Mouse (Mus musculus) kidney, embryonic 15.5 days (tissue): ENCODE measurements around the gene Npc2. TPM values are rescaled to one million over a fixed set of nuclear protein-coding genes. Genes with fewer than 3 reads are reported as not detected.

Source experiments
- ATAC-seq: fragments of 200-750 bp; cut with Nextera tagmentation; replicated peaks from 2 replicates; pipeline ENCODE4 v1.8.0; 2017; ENCODE audit warnings: moderate TSS enrichment; ENCODE audit not compliant: low FRiP score
- H3K27ac ChIP-seq: fragments of 300-500 bp; sonication (generic); 2 replicates; pipeline ENCODE4 v1.5.1; 2015; ENCODE audit warnings: mild to moderate bottlenecking, inconsistent platforms
- H3K27me3 ChIP-seq: fragments of 300-500 bp; sonication (generic); 2 replicates; pipeline ENCODE4 v1.6.1; 2015; ENCODE audit warnings: inconsistent platforms
- H3K36me3 ChIP-seq: fragments of 300-500 bp; sonication (generic); 2 replicates; pipeline ENCODE4 v1.6.1; 2015; ENCODE audit warnings: inconsistent platforms
- H3K4me1 ChIP-seq: fragments of 300-500 bp; sonication (generic); 2 replicates; pipeline ENCODE4 v1.6.1; 2015; ENCODE audit warnings: inconsistent platforms
- H3K4me2 ChIP-seq: fragments of 300-500 bp; sonication (generic); 2 replicates; pipeline ENCODE4 v1.6.1; 2015; ENCODE audit warnings: moderate library complexity, mild to moderate bottlenecking, inconsistent platforms
- H3K4me3 ChIP-seq: fragments of 300-500 bp; sonication (generic); replicated peaks from 2 replicates; pipeline ENCODE4 v1.5.1; 2015; ENCODE audit warnings: mild to moderate bottlenecking, inconsistent platforms
- H3K9ac ChIP-seq: fragments of 300-500 bp; sonication (generic); 2 replicates; pipeline ENCODE4 v1.6.1; 2015; ENCODE audit warnings: mild to moderate bottlenecking, inconsistent platforms
- H3K9me3 ChIP-seq: fragments of 300-500 bp; sonication (generic); replicated peaks from 2 replicates; pipeline ENCODE4 v1.6.1; 2016; ENCODE audit warnings: inconsistent platforms
- WGBS: fragments of 180-500 bp; shearing (Covaris S2); methylation state at CpG from one replicate; pipeline ENCODE4 v1.1.7; 2015; ENCODE audit warnings: mixed read lengths; 5-methylcytosine and 5-hydroxymethylcytosine counted together
- polyA plus RNA-seq: library from polyadenylated mRNA; unstranded; fragments of >200 nt; fragmentation: Nextera tagmentation; extraction: Ambion mirVana; gene quantifications from 2 replicates; pipeline ENCODE4 v1.2.1, GENCODE M21; 2015

Npc2 gene
- polyA plus RNA-seq, 1 experiment from 2014 or later: 62.6 TPM

- H3K4me2 ChIP-seq: no peak overlapping the region
- H3K9me3 ChIP-seq: no peaks in the 10 kb centered on the region
- ATAC-seq: no peak
- no peak overlapping the region for H3K9ac ChIP-seq
- peaks cover 24% of the 10 kb centered on the region; the same call in 1 of the 2 replicates for H3K27me3 ChIP-seq
- no peak overlapping the region for H3K27ac ChIP-seq
- 61% methylated on average over 16 of the region's 16 CpGs for WGBS
- peaks cover 42% of the 10 kb centered on the region for H3K36me3 ChIP-seq
- H3K4me1 ChIP-seq: 0 out of 2 replicates have a peak, but pooled peaks cover 4% of the 10 kb centered on the region
- H3K4me3 ChIP-seq: no peak overlapping the region
Measured at GRCm38 (mm10) chr12:84755008-84755695, 17.8 kb downstream of the Npc2 start.

GRCm38 (mm10) chr12:84752131-84752977 is 20.6 kb downstream of the Npc2 start:
- H3K27ac ChIP-seq: no peak overlapping the region
- no peak overlapping the region for H3K9ac ChIP-seq
- no peak overlapping the region for H3K4me2 ChIP-seq
- no peak for ATAC-seq
- peaks cover 17% of the 10 kb centered on the region for H3K36me3 ChIP-seq
- peaks cover 39% of the 10 kb centered on the region for H3K27me3 ChIP-seq
- H3K4me3 ChIP-seq: no peak overlapping the region
- WGBS: 38% methylated on average over 14 of the region's 14 CpGs
- H3K9me3 ChIP-seq: no peaks in the 10 kb centered on the region
- H3K4me1 ChIP-seq: 0 out of 2 replicates have a peak, but pooled peaks cover 4% of the 10 kb centered on the region

GRCm38 (mm10) chr12:84750661-84751060 is 22.3 kb downstream of the Npc2 start:
- WGBS: 33% methylated on average over 14 of the region's 14 CpGs
- no peak overlapping the region for H3K27ac ChIP-seq
- H3K4me3 ChIP-seq: no peak overlapping the region
- peaks cover 10% of the 10 kb centered on the region; the same call in 1 of the 2 replicates for H3K4me1 ChIP-seq
- H3K4me2 ChIP-seq: no peak overlapping the region
- ATAC-seq: no peak
- H3K9ac ChIP-seq: no peak overlapping the region
- no peaks in the 10 kb centered on the region for H3K9me3 ChIP-seq
- peaks cover 3% of the 10 kb centered on the region; the same call in 1 of the 2 replicates for H3K36me3 ChIP-seq
- peaks cover 50% of the 10 kb centered on the region for H3K27me3 ChIP-seq

- 59% methylated on average over 3 of the region's 3 CpGs for WGBS
- H3K4me2 ChIP-seq: no peak overlapping the region
Measured at GRCm38 (mm10) chr12:84748134-84748533, 24.8 kb downstream of the Npc2 start.

GRCm38 (mm10) chr12:84745700-84746099 is 27.3 kb downstream of the Npc2 start:
- Histone ChIP-seq H3K4me3 (no peak overlapping the region), H3K9me3 (no peaks in the 10 kb centered on the region), H3K4me2 (no peak overlapping the region), H3K36me3 (no peaks in the 10 kb centered on the region), H3K4me1 (peaks cover 8% of the 10 kb centered on the region; the same call in 1 of the 2 replicates), H3K27ac (no peak overlapping the region), H3K27me3 (peaks cover 39% of the 10 kb centered on the region), H3K9ac (no peak overlapping the region)
- WGBS: 73% methylated on average over 4 of the region's 4 CpGs
- no peak for ATAC-seq

More at GRCm38 (mm10) chr12:84748134-84748533, 24.8 kb downstream of the Npc2 start:
- H3K4me3 ChIP-seq: no peak overlapping the region
- peaks cover 56% of the 10 kb centered on the region for H3K27me3 ChIP-seq
- H3K9me3 ChIP-seq: no peaks in the 10 kb centered on the region
- no peak overlapping the region for H3K27ac ChIP-seq
- H3K36me3 ChIP-seq: no peaks in the 10 kb centered on the region
- ATAC-seq: no peak
- H3K9ac ChIP-seq: no peak overlapping the region
- H3K4me1 ChIP-seq: peaks cover 10% of the 10 kb centered on the region; the same call in 1 of the 2 replicates

DNA sequence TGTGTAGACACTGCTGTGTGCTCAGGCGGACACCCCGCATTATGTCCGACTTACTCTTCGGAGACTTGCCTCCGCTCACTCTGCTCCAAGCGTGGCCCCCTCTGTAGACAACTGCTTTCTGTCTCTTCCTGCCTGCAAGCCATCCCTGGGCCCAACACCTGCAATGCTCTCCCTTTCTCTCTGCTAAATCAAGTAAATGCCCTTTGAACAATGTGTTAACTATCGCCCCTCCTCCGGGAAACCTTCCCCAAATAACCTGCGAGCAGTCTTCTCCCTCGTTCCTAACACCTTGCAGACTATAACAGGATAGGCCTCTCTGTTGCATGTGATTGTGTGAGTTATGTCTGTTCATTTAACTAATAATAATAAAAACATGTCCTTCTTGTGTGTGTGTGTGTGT is 29.5 kb downstream of the Npc2 start:
- WGBS: 80% methylated on average over 10 of the region's 10 CpGs
- Histone ChIP-seq H3K9ac (no peak overlapping the region), H3K4me3 (no peak overlapping the region), H3K27me3 (peaks cover 23% of the 10 kb centered on the region), H3K9me3 (no peaks in the 10 kb centered on the region), H3K27ac (no peak overlapping the region), H3K4me1 (peaks cover 6% of the 10 kb centered on the region; the same call in 1 of the 2 replicates), H3K36me3 (no peaks in the 10 kb centered on the region), H3K4me2 (no peak overlapping the region)
- no peak for ATAC-seq

GRCm38 (mm10) chr12:84733366-84733765 is 39.6 kb downstream of the Npc2 start:
- Histone ChIP-seq H3K4me2 (no peak overlapping the region), H3K9ac (no peak overlapping the region), H3K36me3 (no peaks in the 10 kb centered on the region), H3K27ac (no peak overlapping the region), H3K27me3 (peaks cover 63% of the 10 kb centered on the region), H3K4me1 (no peaks in the 10 kb centered on the region), H3K9me3 (no peaks in the 10 kb centered on the region), H3K4me3 (no peak overlapping the region)
- no peak for ATAC-seq
- 72% methylated on average over 13 of the region's 13 CpGs for WGBS

DNA sequence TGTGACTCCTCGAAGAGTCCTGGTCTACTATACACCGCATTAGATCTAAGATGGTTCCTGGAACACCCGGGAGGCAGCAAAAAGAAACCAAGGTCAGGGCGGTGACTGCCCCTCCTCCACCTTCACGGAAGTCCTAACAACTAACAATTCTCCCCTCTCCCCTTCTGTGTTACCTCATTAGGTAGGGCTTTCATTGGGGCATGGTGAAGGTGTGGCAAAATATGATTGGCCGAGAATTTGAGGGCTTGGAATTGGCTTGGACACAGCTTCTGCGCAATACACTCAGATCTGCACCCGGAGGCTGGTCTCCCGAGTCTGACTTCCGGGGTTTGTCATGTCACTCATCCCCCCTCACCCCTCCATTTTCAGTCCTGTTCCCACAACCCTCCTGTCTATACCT is 44.5 kb downstream of the Npc2 start:
- H3K27me3 ChIP-seq: peaks cover 63% of the 10 kb centered on the region
- WGBS: 87% methylated on average over 10 of the region's 10 CpGs

GRCm38 (mm10) chr12:84727434-84727833 is 45.5 kb downstream of the Npc2 start:
- H3K4me3 ChIP-seq: no peak overlapping the region
- no peak overlapping the region for H3K9ac ChIP-seq
- H3K27ac ChIP-seq: peak overlapping the region; percentile 63; the same call in 1 of the 2 replicates
- peak; percentile 83 for ATAC-seq
- 19% methylated on average over 5 of the region's 5 CpGs for WGBS
- H3K36me3 ChIP-seq: no peaks in the 10 kb centered on the region
- H3K9me3 ChIP-seq: no peaks in the 10 kb centered on the region
- peaks cover 58% of the 10 kb centered on the region for H3K27me3 ChIP-seq
- H3K4me2 ChIP-seq: 0 out of 2 replicates have a peak overlapping the region, but pooled peaks have one; percentile 10
- H3K4me1 ChIP-seq: peaks cover 25% of the 10 kb centered on the region

More for the DNA sequence above, 44.5 kb downstream of the Npc2 start:
- Histone ChIP-seq H3K4me1 (peaks cover 25% of the 10 kb centered on the region), H3K27ac (no peak overlapping the region), H3K4me2 (no peak overlapping the region), H3K9ac (no peak overlapping the region), H3K9me3 (no peaks in the 10 kb centered on the region), H3K36me3 (no peaks in the 10 kb centered on the region), H3K4me3 (no peak overlapping the region)
- no peak for ATAC-seq

GRCm38 (mm10) chr12:84726986-84727385 is 46.0 kb downstream of the Npc2 start:
- H3K36me3 ChIP-seq: no peaks in the 10 kb centered on the region
- no peaks in the 10 kb centered on the region for H3K9me3 ChIP-seq
- H3K4me1 ChIP-seq: peaks cover 25% of the 10 kb centered on the region
- WGBS: 3% methylated on average over 4 of the region's 4 CpGs
- 0 out of 2 replicates have a peak overlapping the region, but pooled peaks have one; percentile 10 for H3K4me2 ChIP-seq
- ATAC-seq: peak; percentile 89
- H3K27me3 ChIP-seq: peaks cover 53% of the 10 kb centered on the region
- no peak overlapping the region for H3K4me3 ChIP-seq
- H3K27ac ChIP-seq: peak overlapping the region; percentile 63; the same call in 1 of the 2 replicates
- no peak overlapping the region for H3K9ac ChIP-seq

DNA sequence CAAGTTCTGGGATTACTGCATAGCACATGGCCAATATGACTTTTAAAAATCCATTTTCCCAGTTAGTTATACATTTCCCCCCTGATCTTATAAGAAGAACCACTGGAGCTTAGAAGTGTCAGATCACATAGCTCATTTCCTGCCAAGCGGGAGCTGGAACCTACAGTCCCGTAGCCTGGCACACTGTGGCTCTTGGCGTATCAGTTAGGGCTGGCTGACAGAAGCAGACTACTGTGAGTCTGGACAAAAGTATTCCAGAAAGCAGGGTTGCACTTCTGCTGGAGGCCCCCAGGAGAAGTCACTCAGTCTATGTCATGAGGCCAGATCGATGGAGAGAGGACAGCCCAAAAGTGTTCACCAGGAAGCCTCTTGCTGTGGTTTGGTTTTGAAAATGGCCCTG is 46.6 kb downstream of the Npc2 start:
- peak overlapping the region; percentile 41; the same call in 1 of the 2 replicates for H3K27ac ChIP-seq
- H3K9me3 ChIP-seq: no peaks in the 10 kb centered on the region
- no peaks in the 10 kb centered on the region for H3K36me3 ChIP-seq
- H3K27me3 ChIP-seq: peaks cover 49% of the 10 kb centered on the region
- 50% methylated on average over 4 of the region's 4 CpGs for WGBS
- no peak overlapping the region for H3K4me2 ChIP-seq
- ATAC-seq: no peak
- no peak overlapping the region for H3K9ac ChIP-seq
- no peak overlapping the region for H3K4me3 ChIP-seq
- peaks cover 25% of the 10 kb centered on the region for H3K4me1 ChIP-seq
